In genomic region chr9:66593613-66593969, GRCm38 (mm10) we compare ENCODE assay signal across 8 mouse cellular contexts. TPM values are rescaled to one million over a fixed set of nuclear protein-coding genes. Genes with fewer than 3 reads are reported as not detected.
DNase-seq lines count a peak whose midpoint lies in the region; ATAC-seq and TF ChIP-seq lines count a peak whose summit lies in the region.

No protein-coding gene starts in this region.

- intact Hi-C loops in heart, postnatal 14 days (cut with DNase I), result loop anchor here (2.0 to 10.0 kb wide), 2 partner anchors 79 to 769 kb away; partner anchors contain the start of genes Fbxl22 and Zfp609

- no peak for TF ChIP-seq CTCF in C2C12 (IDR thresholded peaks at IDR 0.05; ENCODE audit: control insufficient read depth, insufficient read depth, insufficient read length)

- H3ac ChIP-seq in C2C12 (ENCODE audit: control insufficient read depth, insufficient read length, low read depth), result peak overlapping the region; percentile 3

- no peak for DNase-seq in heart, postnatal 14 days
- DNase-seq in embryo, embryonic 10 days (ENCODE audit: low spot score), result no peak
- no peak for DNase-seq in left cerebral cortex, adult 8-10 months (ENCODE audit: low spot score in 2 of 2)
- DNase-seq in spleen, adult 12 weeks (ENCODE audit: low spot score), result no peak

- H3K4me2 ChIP-seq in heart, embryonic 13.5 days, result peak overlapping the region; percentile 81
- peak overlapping the region; percentile 71 for H3K4me2 ChIP-seq in forebrain, embryonic 12.5 days
- peak overlapping the region; percentile 93 for H3K4me2 ChIP-seq in liver, embryonic 16.5 days (ENCODE audit: low read depth, low read length)

- ATAC-seq in heart, embryonic 13.5 days (ENCODE audit: extremely low read depth, insufficient number of reproducible peaks, low FRiP score, low TSS enrichment), result no peak
- no peak; the same call in 1 of the 2 replicates for ATAC-seq in forebrain, embryonic 12.5 days (ENCODE audit: low FRiP score)
- no peak for ATAC-seq in liver, embryonic 16.5 days (ENCODE audit: low read depth)

- peaks cover 67% of the 10 kb centered on the region for H3K4me1 ChIP-seq in heart, embryonic 13.5 days
- H3K4me1 ChIP-seq in forebrain, embryonic 12.5 days, result peaks cover 46% of the 10 kb centered on the region
- peaks cover 31% of the 10 kb centered on the region for H3K4me1 ChIP-seq in liver, embryonic 16.5 days (ENCODE audit: control insufficient read depth, low read depth, low read length)

- H3K27me3 ChIP-seq in heart, embryonic 13.5 days (replicated peaks), result no peaks in the 10 kb centered on the region
- no peaks in the 10 kb centered on the region for H3K27me3 ChIP-seq in C2C12 (ENCODE audit: control insufficient read depth, insufficient read depth, insufficient read length)
- H3K27me3 ChIP-seq in forebrain, embryonic 12.5 days, result peaks cover 11% of the 10 kb centered on the region
- H3K27me3 ChIP-seq in liver, embryonic 16.5 days (ENCODE audit: control insufficient read depth, insufficient read depth, low read depth, low read length), result no peaks in the 10 kb centered on the region

- 5% methylated on average over 12 of the region's 12 CpGs for WGBS in heart, embryonic 13.5 days
- WGBS in forebrain, embryonic 12.5 days, result 7% methylated on average over 12 of the region's 12 CpGs
- WGBS in liver, embryonic 16.5 days (ENCODE audit: insufficient replicate concordance), result 2% methylated on average over 12 of the region's 12 CpGs

- H3K4me3 ChIP-seq in heart, embryonic 13.5 days, result peak overlapping the region; percentile 94
- peak overlapping the region; percentile 60 for H3K4me3 ChIP-seq in C2C12 (ENCODE audit: insufficient read depth, poor library complexity, severe bottlenecking)
- H3K4me3 ChIP-seq in forebrain, embryonic 12.5 days (replicated peaks), result peak overlapping the region; percentile 97
- H3K4me3 ChIP-seq in liver, embryonic 16.5 days (ENCODE audit: low read depth, low read length), result peak overlapping the region; percentile 93

- H3K9me3 ChIP-seq in heart, embryonic 13.5 days, result no peaks in the 10 kb centered on the region
- H3K9me3 ChIP-seq in forebrain, embryonic 12.5 days, result no peaks in the 10 kb centered on the region
- H3K9me3 ChIP-seq in liver, embryonic 16.5 days (replicated peaks; ENCODE audit: control insufficient read depth, low read length), result no peaks in the 10 kb centered on the region

- peak overlapping the region; percentile 81 for H3K9ac ChIP-seq in heart, embryonic 13.5 days
- H3K9ac ChIP-seq in forebrain, embryonic 12.5 days, result 0 out of 2 replicates have a peak overlapping the region, but pooled peaks have one; percentile 99
- peak overlapping the region; percentile 69 for H3K9ac ChIP-seq in liver, embryonic 16.5 days (ENCODE audit: low read depth, low read length)

- no peaks in the 10 kb centered on the region for H3K36me3 ChIP-seq in heart, embryonic 13.5 days
- H3K36me3 ChIP-seq in C2C12 (ENCODE audit: control insufficient read depth, insufficient read depth), result no peaks in the 10 kb centered on the region
- no peaks in the 10 kb centered on the region for H3K36me3 ChIP-seq in forebrain, embryonic 12.5 days (replicated peaks)
- H3K36me3 ChIP-seq in liver, embryonic 16.5 days (ENCODE audit: control insufficient read depth, insufficient read depth), result no peaks in the 10 kb centered on the region

- H3K27ac ChIP-seq in heart, embryonic 13.5 days (replicated peaks), result peak overlapping the region; percentile 97
- H3K27ac ChIP-seq in forebrain, embryonic 12.5 days, result peak overlapping the region; percentile 54
- H3K27ac ChIP-seq in liver, embryonic 16.5 days (ENCODE audit: low read length), result peak overlapping the region; percentile 93

- H3K79me3 ChIP-seq in C2C12 (ENCODE audit: low read depth), result peaks cover 33% of the 10 kb centered on the region

- H3K79me2 ChIP-seq in C2C12 (ENCODE audit: control insufficient read depth, insufficient read depth), result peaks cover 41% of the 10 kb centered on the region

TF ChIP-seq in C2C12, 6 proteins besides CTCF, POLR2A, EP300 and RAD21:
- TF ChIP-seq USF1 (IDR thresholded peaks at IDR 0.05; ENCODE audit: low read depth), result no peak
- TF ChIP-seq MAX (IDR thresholded peaks at IDR 0.05), result no peak

RNA-seq across cellular contexts. Expression of gene Usp3, which starts 0.6 kb away (rescaled TPM):
- polyA plus RNA-seq in heart, embryonic 13.5 days (2015; fragmentation: Nextera tagmentation; extraction: Ambion mirVana), result 39.1 and 41.3 TPM in 2 replicates
- total RNA-seq in heart, postnatal 14 days (2021), result 10 to 100 TPM; 29.5 to 29.7 TPM
- polyA plus RNA-seq in C2C12 (2012; fragmentation: generic; extraction: Trizol), result 12.1 TPM
- polyA plus RNA-seq in forebrain, embryonic 12.5 days (2016; fragmentation: Nextera tagmentation; extraction: Ambion mirVana), result 121 and 122 TPM in 2 replicates
- 11.9 and 14.8 TPM in 2 replicates for polyA plus RNA-seq in liver, embryonic 16.5 days (2015; fragmentation: Nextera tagmentation; extraction: Ambion mirVana)
- 10 to 100 TPM; 36.1 to 50.1 (median 42.7) TPM for total RNA-seq in left cerebral cortex, adult 8-10 months (2022)
